Mouse (Mus musculus): Measurements from ENCODE around the gene Adtrp.

DNA sequence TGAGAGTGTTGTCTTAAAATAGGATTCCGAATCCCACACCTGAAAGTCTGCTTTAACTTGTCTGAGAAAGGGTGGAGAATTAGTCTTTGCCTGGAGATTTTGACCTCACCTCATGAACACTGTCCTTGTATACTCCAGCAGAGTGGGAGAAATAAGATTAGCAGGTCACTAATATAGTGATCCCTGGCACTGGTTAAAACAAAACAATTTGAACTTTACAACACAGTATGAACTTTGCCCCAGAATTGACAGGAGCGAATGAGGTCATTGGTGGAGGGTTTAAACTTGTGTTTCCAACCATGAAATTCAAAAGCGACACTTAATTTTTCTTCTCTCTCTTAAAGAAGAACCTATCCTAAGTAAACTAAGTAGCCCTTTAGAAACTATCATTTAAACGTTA lies 3.4 kb downstream of the Adtrp start:
- TF ChIP-seq CTCF (IDR thresholded peaks at IDR 0.05; ENCODE audit: low read depth, low read length) (no peak), POLR2A (IDR thresholded peaks at IDR 0.05; ENCODE audit: extremely low read depth, insufficient read depth, low read length) (no peak)

Measured in liver, adult 2 months (tissue).